9 mouse cellular contexts compared by ENCODE assay signal in the genomic region with DNA sequence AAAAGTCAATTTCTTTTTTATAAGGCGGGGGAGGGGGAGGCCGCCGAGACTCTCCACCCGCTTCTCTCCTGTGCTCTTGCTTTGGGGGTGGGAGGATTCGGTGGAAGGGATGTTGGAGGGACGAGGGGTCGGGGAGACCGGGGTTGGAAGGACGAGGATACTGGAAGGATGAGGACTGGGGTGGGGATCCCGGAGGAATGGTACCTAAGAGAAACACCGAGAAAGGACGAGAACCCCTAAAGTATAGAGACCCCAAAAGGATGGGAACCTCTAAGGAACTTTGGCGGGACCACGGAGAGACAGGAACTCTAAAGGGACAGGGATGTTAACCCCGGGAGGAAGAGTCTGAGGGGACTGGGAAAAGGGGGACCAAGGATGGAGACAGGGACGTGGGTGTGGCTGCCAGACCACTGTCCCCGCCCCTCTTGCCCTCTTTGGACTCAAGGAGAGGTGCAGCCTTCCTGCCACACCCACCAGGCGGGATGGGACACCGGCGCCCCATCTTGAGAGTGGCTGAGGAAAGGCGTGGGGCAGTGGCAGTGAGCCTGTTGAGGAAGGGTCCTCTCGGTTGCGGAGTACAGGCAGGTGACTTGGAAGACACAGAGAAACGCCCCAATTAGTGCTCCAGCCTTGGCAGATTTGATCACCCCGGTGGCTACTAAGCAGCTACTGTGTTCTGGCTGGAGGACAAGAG. TPM values are rescaled to one million over a fixed set of nuclear protein-coding genes. Genes with fewer than 3 reads are reported as not detected.
DNase-seq lines count a peak whose midpoint lies in the region; ATAC-seq and TF ChIP-seq lines count a peak whose summit lies in the region.
"Had no signal": no experiment of that assay in that cellular context is flagged by ENCODE, and none has a peak within 500 bp of the region (broad histone marks: within the 10 kb centered on the region; RNA-seq: fewer than 3 reads in every experiment).

No protein-coding gene starts in this region.

- 0 out of 2 replicates have a peak, but pooled peaks have one; percentile 33 for ATAC-seq in heart, embryonic 12.5 days (ENCODE audit: insufficient number of reproducible peaks, low FRiP score)
- ATAC-seq in hindbrain, embryonic 15.5 days (ENCODE audit: low FRiP score, low read depth): no peak
- ATAC-seq in midbrain, embryonic 15.5 days (replicated peaks): peak; percentile 57; the same call in 1 of the 2 replicates

- peaks cover 14% of the 10 kb centered on the region for H3K4me1 ChIP-seq in heart, embryonic 12.5 days (replicated peaks)
- H3K4me1 ChIP-seq in bone marrow macrophage, adult 2 months (ENCODE audit: control insufficient read depth, insufficient read depth, low read length): no peaks in the 10 kb centered on the region
- peaks cover 6% of the 10 kb centered on the region for H3K4me1 ChIP-seq in hindbrain, embryonic 15.5 days (replicated peaks)
- H3K4me1 ChIP-seq in midbrain, embryonic 15.5 days: peaks cover 15% of the 10 kb centered on the region

- no peak for DNase-seq in heart, postnatal 25 days (ENCODE audit: low spot score)
- DNase-seq in layer of hippocampus, adult 9-11 months: no peak
- DNase-seq in B cell, adult 2 months: no peak
- no peak for DNase-seq in ovary, postnatal 10 days (ENCODE audit: low spot score)
- DNase-seq: kidney, adult 11 months had no signal

- H3K27ac ChIP-seq in heart, embryonic 12.5 days (ENCODE audit: poor library complexity, severe bottlenecking): no peak overlapping the region
- H3K27ac ChIP-seq in bone marrow macrophage, adult 2 months (ENCODE audit: insufficient read depth, low read depth, low read length): no peak overlapping the region
- no peak overlapping the region for H3K27ac ChIP-seq in hindbrain, embryonic 15.5 days (replicated peaks)
- H3K27ac ChIP-seq in midbrain, embryonic 15.5 days: no peak overlapping the region

- H3K36me3 ChIP-seq in heart, embryonic 12.5 days: no peaks in the 10 kb centered on the region
- no peaks in the 10 kb centered on the region for H3K36me3 ChIP-seq in hindbrain, embryonic 15.5 days
- no peaks in the 10 kb centered on the region for H3K36me3 ChIP-seq in midbrain, embryonic 15.5 days (replicated peaks)

- no peak overlapping the region for H3K9ac ChIP-seq in heart, embryonic 12.5 days
- H3K9ac ChIP-seq in hindbrain, embryonic 15.5 days: no peak overlapping the region
- H3K9ac ChIP-seq in midbrain, embryonic 15.5 days: no peak overlapping the region

- TF ChIP-seq CTCF in bone marrow macrophage, adult 2 months (IDR thresholded peaks at IDR 0.05; ENCODE audit: low read depth, low read length): no peak

- H3K27me3 ChIP-seq in heart, embryonic 12.5 days (replicated peaks): peaks cover 94% of the 10 kb centered on the region
- peaks cover 92% of the 10 kb centered on the region for H3K27me3 ChIP-seq in hindbrain, embryonic 15.5 days
- H3K27me3 ChIP-seq in midbrain, embryonic 15.5 days (replicated peaks): peaks cover 69% of the 10 kb centered on the region

- H3K4me2 ChIP-seq in heart, embryonic 12.5 days: peak overlapping the region; percentile 62
- H3K4me2 ChIP-seq in hindbrain, embryonic 15.5 days: peak overlapping the region; percentile 51
- peak overlapping the region; percentile 47 for H3K4me2 ChIP-seq in midbrain, embryonic 15.5 days

- peak overlapping the region; percentile 39 for H3K4me3 ChIP-seq in heart, embryonic 12.5 days
- H3K4me3 ChIP-seq in bone marrow macrophage, adult 2 months (ENCODE audit: insufficient read depth, low read length): peak overlapping the region; percentile 34
- peak overlapping the region; percentile 21 for H3K4me3 ChIP-seq in hindbrain, embryonic 15.5 days
- peak overlapping the region; percentile 23 for H3K4me3 ChIP-seq in midbrain, embryonic 15.5 days

- intact Hi-C loops in heart, postnatal 25 days (cut with DNase I): no loop called here

- WGBS in heart, embryonic 12.5 days: under 1% methylated on average over 25 of the region's 25 CpGs
- WGBS in hindbrain, embryonic 15.5 days: under 1% methylated on average over 25 of the region's 25 CpGs
- under 1% methylated on average over 25 of the region's 25 CpGs for WGBS in midbrain, embryonic 15.5 days

- no peaks in the 10 kb centered on the region for H3K9me3 ChIP-seq in heart, embryonic 12.5 days (replicated peaks)
- H3K9me3 ChIP-seq in hindbrain, embryonic 15.5 days: no peaks in the 10 kb centered on the region
- H3K9me3 ChIP-seq in midbrain, embryonic 15.5 days: no peaks in the 10 kb centered on the region

- no peak for TF ChIP-seq POLR2A in bone marrow macrophage, adult 2 months (IDR thresholded peaks at IDR 0.05; ENCODE audit: borderline replicate concordance, low read depth, low read length)

RNA-seq across cellular contexts. Expression of gene Ostm1, which starts 8.5 kb away (rescaled TPM):
- polyA plus RNA-seq in heart, embryonic 12.5 days (2016; fragmentation: Nextera tagmentation; extraction: Ambion mirVana): 28.5 and 28.6 TPM in 2 replicates
- 10 to 100 TPM; 16.0 to 16.6 TPM for total RNA-seq in heart, postnatal 25 days (2021)
- 48.0 and 48.5 TPM in 2 replicates for polyA plus RNA-seq in bone marrow macrophage, adult 2 months (2012; ENCODE audit: insufficient read depth, insufficient read length, missing spikeins)
- 35.0 and 35.4 TPM in 2 replicates for polyA plus RNA-seq in hindbrain, embryonic 15.5 days (2015; fragmentation: Nextera tagmentation; extraction: Ambion mirVana)
- polyA plus RNA-seq in midbrain, embryonic 15.5 days (2015; fragmentation: Nextera tagmentation; extraction: Ambion mirVana): 37.2 and 39.7 TPM in 2 replicates

RNA-seq across cellular contexts. Expression of gene Nr2e1, which starts 8.7 kb away (rescaled TPM):
- polyA plus RNA-seq in heart, embryonic 12.5 days (2016; fragmentation: Nextera tagmentation; extraction: Ambion mirVana): 0.08 TPM in 1 of 2 replicates, not detected in the other
- total RNA-seq in heart, postnatal 25 days (2021): not detected
- polyA plus RNA-seq in bone marrow macrophage, adult 2 months (2012; ENCODE audit: insufficient read depth, insufficient read length, missing spikeins): not detected in 2 replicates
- 0.39 and 0.87 TPM in 2 replicates for polyA plus RNA-seq in hindbrain, embryonic 15.5 days (2015; fragmentation: Nextera tagmentation; extraction: Ambion mirVana)
- 5.3 and 6.5 TPM in 2 replicates for polyA plus RNA-seq in midbrain, embryonic 15.5 days (2015; fragmentation: Nextera tagmentation; extraction: Ambion mirVana)
